Mouse (Mus musculus) naive thymus-derived CD4-positive, alpha-beta T cell, adult 2 months (primary cell): ENCODE results near the gene Olfr1046.
"Not testable (repeated sequence)": the region's sequence is repeated elsewhere in the genome, so short reads cannot be mapped to it uniquely, and the experiment has no call there.

Source experiments
- DNase-seq: peaks from one replicate; pipeline ENCODE4 v3.0.0-alpha.2; 2011; ENCODE audit warnings: low read depth

The Olfr1046 gene

DNA sequence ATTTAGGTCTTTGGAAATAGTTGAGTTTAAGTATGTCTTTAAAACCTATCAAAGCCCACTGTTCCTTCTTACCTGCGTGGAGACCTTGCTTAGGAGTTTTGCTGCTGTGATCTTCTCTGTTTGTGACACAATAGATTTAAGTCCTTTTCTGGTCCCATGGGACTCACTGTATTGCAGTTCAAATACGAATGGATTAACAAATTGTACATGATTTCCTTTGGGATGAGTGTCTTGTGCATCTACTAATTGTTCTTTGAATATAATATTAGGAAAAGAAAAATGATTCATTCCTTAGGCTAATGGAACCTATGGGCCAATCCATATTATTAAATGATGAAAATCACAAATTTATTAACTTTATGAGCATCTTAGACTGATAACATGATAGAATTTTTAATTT, at the start of gene Olfr1046:
Gene Olfr1046 (minus strand): TSS at position 101 of the 400 bp plus-strand sequence.
- no peak for DNase-seq

DNA sequence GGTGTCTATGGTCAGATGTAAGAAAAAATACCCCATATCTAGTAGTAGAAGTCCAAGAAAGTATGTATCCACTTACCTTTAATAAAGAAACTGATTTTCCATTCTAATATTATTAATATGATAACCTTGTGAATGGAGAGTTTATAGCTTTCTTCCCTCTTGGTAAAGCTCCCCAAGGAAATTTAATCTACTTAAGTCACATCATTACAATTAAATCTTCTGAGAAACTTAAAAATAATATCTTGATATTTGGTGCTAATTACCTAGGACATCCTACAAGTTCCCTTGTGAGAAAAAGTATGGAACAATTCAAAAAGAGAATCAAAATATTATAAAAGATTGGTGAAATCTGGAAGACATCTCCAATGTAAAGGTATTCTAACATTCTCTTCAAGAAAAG, 39.1 kb upstream of the Olfr1046 start, which contains the start of gene Olfr1049:
Gene Olfr1049 (minus strand): TSS at position 101 of the 400 bp plus-strand sequence.
- not testable (repeated sequence) for DNase-seq

DNA sequence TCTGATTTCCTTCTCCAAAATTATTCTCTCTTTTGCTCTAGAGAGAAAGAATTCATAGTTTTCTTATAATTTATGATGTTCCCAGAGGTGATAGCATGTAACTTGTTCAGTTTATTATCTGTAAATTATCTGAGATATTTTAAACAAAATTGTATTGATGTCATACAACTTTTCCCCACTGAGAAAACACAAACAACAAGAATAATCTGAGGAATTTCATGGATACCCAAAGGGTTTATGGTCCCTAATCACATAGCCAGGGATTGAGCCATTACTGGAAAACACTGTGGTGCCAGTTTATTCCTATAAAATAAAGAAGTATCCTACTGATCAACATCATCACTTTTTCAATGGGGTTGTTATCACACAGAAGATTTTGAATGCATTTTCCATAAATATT, 21.1 kb upstream of the Olfr1046 start, which contains the start of gene Olfr1048:
Gene Olfr1048 (minus strand): TSS at position 101 of the 400 bp plus-strand sequence.
- DNase-seq, result no peak

GRCm38 (mm10) chr2:86231301-86231700, 12.2 kb upstream of the Olfr1046 start, which contains the start of gene Olfr1047:
TSS of gene Olfr1047 (minus strand) at chr2:86231401.
- DNase-seq, result no peak

DNA sequence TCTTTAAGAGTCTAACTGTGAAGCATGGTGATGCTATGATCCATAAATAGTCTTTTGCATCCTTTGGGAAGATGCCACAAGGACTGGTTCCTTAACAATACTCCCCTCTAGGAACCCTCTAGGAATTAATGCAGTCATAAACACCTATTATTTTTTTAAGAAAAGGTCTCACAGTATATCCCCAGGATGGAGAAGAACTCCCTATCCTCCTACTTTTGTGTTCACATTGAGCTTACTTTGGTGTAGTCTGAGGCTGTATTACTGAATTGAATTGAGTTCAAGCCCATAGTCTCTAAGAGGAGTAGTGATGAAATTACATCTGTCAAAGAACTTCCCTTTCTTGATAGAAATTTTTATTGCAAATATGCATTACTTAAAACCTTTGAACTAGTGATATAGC, 16.2 kb downstream of the Olfr1046 start, which contains the start of gene Olfr1045:
Gene Olfr1045 (minus strand): TSS at position 101 of the 400 bp plus-strand sequence.
- no peak for DNase-seq

DNA sequence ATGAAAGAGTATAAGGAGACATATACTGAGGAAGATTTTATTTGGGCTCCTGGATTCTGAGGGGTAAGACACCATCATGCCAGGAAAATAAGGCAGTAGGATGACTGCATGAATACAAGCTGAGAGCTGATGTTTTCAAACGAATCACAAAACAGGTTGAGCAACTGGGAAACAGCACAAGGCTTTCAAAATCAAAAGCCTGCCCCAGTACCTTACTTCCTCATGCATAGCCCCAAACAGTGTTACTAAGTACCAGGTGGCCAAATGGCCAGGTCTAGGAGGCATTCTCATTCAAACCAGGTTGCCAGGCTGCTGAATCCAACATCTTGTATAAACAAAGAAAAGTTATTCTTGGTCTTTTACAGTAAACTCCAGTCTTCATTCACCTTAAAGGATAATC, 23.3 kb downstream of the Olfr1046 start:
- no peak for DNase-seq

GRCm38 (mm10) chr2:86185583-86185982, 33.5 kb downstream of the Olfr1046 start, which contains the start of gene Olfr52:
TSS of gene Olfr52 (minus strand) at chr2:86185683.
- no peak for DNase-seq

GRCm38 (mm10) chr2:86179950-86180349, 39.2 kb downstream of the Olfr1046 start:
- no peak for DNase-seq

DNA sequence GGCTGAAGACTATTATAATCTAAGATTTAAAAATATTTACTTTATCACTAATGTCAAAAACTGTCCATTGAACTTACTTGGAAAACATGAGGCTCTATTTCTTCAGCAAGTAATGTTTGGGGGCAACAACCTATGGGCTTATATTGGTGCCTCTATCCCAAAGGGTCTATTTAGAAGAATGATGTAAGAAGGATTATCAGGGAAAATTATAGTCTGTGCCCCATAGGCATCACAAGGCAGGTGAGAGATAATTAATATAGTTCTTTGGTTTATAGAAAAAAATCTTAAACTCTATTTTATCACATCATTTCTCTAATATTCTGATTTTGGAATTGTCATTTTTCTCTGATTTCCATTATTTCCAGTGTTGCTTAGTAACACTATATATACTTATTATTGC, 41.4 kb downstream of the Olfr1046 start, which contains the start of gene Olfr1044:
Gene Olfr1044 (minus strand): TSS at position 101 of the 400 bp plus-strand sequence.
- no peak for DNase-seq

DNA sequence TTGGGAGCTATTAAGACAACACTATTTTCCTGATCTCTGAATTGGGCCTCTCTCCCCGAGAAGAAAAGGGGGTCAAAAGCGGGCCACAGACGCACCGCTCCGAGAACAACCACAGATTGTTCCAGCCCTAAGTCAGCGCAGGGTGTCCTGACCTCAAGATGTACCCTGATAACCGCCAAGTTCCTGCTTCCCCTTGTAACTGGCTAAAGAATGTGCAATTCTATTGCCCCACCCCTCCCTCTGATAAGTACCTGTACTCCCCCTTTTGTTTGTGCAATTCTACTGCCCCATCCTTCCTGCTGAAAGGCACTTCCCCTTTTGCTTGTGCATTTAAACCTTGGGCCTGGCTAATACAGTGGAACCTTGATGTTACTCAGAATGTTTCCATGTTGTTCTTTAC, 43.7 kb downstream of the Olfr1046 start:
- not testable (repeated sequence) for DNase-seq

DNA sequence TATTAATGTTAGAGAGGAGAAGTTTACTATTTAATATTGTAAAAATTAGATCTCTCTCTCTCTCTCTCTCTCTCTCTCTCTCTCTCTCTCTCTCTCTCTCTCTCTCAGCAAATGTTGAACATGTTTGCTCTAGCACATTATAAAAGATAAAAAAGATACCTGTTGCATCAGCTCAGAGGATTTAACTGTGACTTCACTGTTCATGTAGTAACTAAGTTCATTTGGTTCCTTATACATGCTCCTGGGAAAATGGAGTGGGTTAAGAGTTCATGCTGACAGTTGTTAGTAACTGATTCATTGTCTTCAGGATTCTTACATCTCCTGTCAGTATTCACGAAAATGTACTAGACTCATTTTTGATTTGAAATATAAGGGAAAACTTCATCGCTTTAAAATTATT, 51.7 kb downstream of the Olfr1046 start, which contains the start of gene Olfr1043:
Gene Olfr1043 (minus strand): TSS at position 101 of the 400 bp plus-strand sequence.
- no peak for DNase-seq
